Mouse (Mus musculus) mesoderm, embryonic 11.5 days (tissue): Measurements from ENCODE around the gene Tnfaip8l1.

Experiments used
- DNase-seq: peaks from one replicate; pipeline ENCODE4 v3.0.0-alpha.2; 2012; ENCODE audit warnings: low read depth, low spot score

The Tnfaip8l1 gene

GRCm38 (mm10) chr17:56175416-56175815 lies 13.1 kb downstream of the Tnfaip8l1 start:
- DNase-seq, result no peak

GRCm38 (mm10) chr17:56182975-56183657 lies 20.8 kb downstream of the Tnfaip8l1 start:
- no peak for DNase-seq

GRCm38 (mm10) chr17:56183658-56184103 lies 21.4 kb downstream of the Tnfaip8l1 start, which contains the start of gene Mydgf:
Gene Mydgf, minus strand, starts transcription at chr17:56183920.
- peak; percentile 94 for DNase-seq

- DNase-seq, result peak; percentile 76
Measured at GRCm38 (mm10) chr17:56185281-56186141, 23.2 kb downstream of the Tnfaip8l1 start.

GRCm38 (mm10) chr17:56191266-56191665 lies 29.0 kb downstream of the Tnfaip8l1 start:
- no peak for DNase-seq

GRCm38 (mm10) chr17:56194357-56194756 lies 32.1 kb downstream of the Tnfaip8l1 start:
- no peak for DNase-seq

GRCm38 (mm10) chr17:56194765-56195164 lies 32.5 kb downstream of the Tnfaip8l1 start:
- no peak for DNase-seq

GRCm38 (mm10) chr17:56196860-56197259 lies 34.6 kb downstream of the Tnfaip8l1 start:
- peak; percentile 16 for DNase-seq

- DNase-seq, result peak; percentile 17
Measured at GRCm38 (mm10) chr17:56200586-56200985, 38.3 kb downstream of the Tnfaip8l1 start.

- no peak for DNase-seq
Measured at GRCm38 (mm10) chr17:56201642-56202041, 39.4 kb downstream of the Tnfaip8l1 start.

- DNase-seq, result no peak
Measured at GRCm38 (mm10) chr17:56202476-56202875, 40.2 kb downstream of the Tnfaip8l1 start.

- DNase-seq, result no peak
Measured at GRCm38 (mm10) chr17:56203729-56204128, 41.5 kb downstream of the Tnfaip8l1 start.

- DNase-seq, result no peak
Measured at GRCm38 (mm10) chr17:56206276-56206884, 44.1 kb downstream of the Tnfaip8l1 start.

GRCm38 (mm10) chr17:56206986-56207674 lies 44.9 kb downstream of the Tnfaip8l1 start:
- no peak for DNase-seq

- DNase-seq, result no peak
Measured at GRCm38 (mm10) chr17:56207963-56208530, 45.8 kb downstream of the Tnfaip8l1 start.

- DNase-seq, result no peak
Measured at GRCm38 (mm10) chr17:56208821-56209220, 46.5 kb downstream of the Tnfaip8l1 start.

GRCm38 (mm10) chr17:56211090-56211489 lies 48.8 kb downstream of the Tnfaip8l1 start:
- DNase-seq, result no peak

GRCm38 (mm10) chr17:56212676-56213075 lies 50.4 kb downstream of the Tnfaip8l1 start:
- DNase-seq, result no peak

GRCm38 (mm10) chr17:56214229-56214628 lies 52.0 kb downstream of the Tnfaip8l1 start:
- no peak for DNase-seq

GRCm38 (mm10) chr17:56217670-56218069 lies 55.4 kb downstream of the Tnfaip8l1 start:
- no peak for DNase-seq
